Mouse (Mus musculus) central nervous system, embryonic 18 days (tissue): Measurements from ENCODE around the gene Pds5b. TPM values are rescaled to one million over a fixed set of nuclear protein-coding genes. Genes with fewer than 3 reads are reported as not detected.

ENCODE experiments used
- polyA plus RNA-seq: library from polyadenylated mRNA; depleted of rRNA; stranded (reverse); fragments of >200 nt; gene quantifications from 2 replicates; pipeline ENCODE4 v1.2.3, GENCODE M21; 2012; rRNA removed

Gene Pds5b
- 36.2 and 37.3 TPM in 2 replicates for polyA plus RNA-seq

DNA sequence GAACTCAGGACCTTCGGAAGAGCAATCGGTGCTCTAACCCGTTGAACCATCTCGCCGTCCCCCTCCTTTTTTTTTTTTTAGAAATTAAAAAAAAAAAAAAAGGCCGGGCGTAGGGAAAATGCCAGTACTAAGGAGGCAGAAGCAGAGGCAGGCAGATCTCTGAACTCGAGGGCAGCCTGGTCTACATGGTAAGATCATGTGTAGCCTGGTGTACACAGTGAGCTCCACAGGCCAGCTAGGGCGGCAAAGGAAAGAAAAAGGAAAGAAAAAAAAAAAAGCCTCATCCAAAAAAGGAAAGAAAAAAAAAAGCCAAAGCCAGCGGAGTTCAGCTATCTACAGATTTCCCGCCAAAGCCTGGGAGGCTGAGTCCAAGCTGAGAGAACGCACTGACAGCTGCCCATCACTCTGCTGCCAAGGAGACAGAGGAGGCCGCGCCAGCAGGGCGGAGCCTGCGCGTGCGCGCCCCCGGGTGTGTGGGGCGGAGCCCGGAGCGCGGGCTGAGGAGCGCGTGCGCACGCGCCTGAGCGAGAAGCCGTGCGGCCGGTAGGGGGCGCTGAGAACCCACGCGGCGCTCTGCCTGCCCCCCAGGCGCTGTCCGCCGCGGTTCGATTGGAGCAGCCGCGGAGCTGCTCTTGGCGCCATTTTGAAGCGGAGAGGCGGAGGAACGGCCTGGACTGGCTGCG, at the start of gene Pds5b:
TSS of gene Pds5b (plus strand) at position 587 of the 683 bp plus-strand sequence.

DNA sequence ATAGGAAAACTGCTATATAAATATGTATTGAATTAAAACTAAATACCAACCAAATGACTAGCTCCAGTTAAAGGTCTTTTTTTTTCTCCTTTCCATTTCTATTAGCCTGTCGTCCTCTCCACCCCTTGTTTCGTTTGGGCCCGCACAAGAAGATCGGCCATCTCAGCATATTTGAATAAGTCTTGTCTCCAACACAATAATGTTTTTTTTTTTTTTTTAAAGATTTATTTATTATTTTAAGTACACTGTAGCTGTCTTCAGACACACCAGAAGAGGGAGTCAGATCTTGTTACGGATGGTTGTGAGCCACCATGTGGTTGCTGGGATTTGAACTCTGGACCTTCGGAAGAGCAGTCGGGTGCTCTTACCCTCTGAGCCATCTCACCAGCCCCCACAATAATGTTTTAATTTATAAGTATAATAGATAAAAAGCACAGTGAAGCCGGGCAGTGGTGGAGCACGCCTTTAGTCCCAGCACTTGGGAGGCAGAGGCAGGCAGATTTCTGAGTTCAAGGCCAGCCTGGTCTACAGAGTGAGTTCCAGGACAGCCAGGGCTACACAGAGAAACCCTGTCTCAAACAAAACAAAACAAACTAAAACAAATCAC, 7.3 kb upstream of the Pds5b start, which contains the start of gene N4bp2l2:
TSS of gene N4bp2l2 (minus strand) at position 51 of the 607 bp plus-strand sequence.

Other genes starting within 250 kb of the Pds5b start
- 0.12 and 0.16 TPM in 2 replicates for gene Zar1l, start 155.6 kb upstream of the Pds5b start, polyA plus RNA-seq
- 11.0 and 12.7 TPM in 2 replicates for gene Brca2, start 151.1 kb upstream of the Pds5b start, polyA plus RNA-seq
- 23.7 and 24.2 TPM in 2 replicates for gene N4bp2l1, start 76.6 kb upstream of the Pds5b start, polyA plus RNA-seq
- 30.5 and 33.8 TPM in 2 replicates for gene N4bp2l2, start 7.6 kb upstream of the Pds5b start, polyA plus RNA-seq